Mouse (Mus musculus) hindbrain, embryonic 10.5 days (tissue): ENCODE results near the gene Rab20. TPM values are rescaled to one million over a fixed set of nuclear protein-coding genes. Genes with fewer than 3 reads are reported as not detected.
"Not testable (repeated sequence)": the region's sequence is repeated elsewhere in the genome, so short reads cannot be mapped to it uniquely, and the experiment has no call there.

Source experiments
- DNase-seq: peaks from one replicate; pipeline ENCODE4 v3.0.0-alpha.2; 2017; ENCODE audit warnings: low spot score
- H3K27ac ChIP-seq: fragments of 300-500 bp; sonication (generic); 2 replicates; pipeline ENCODE4 v1.5.1; 2016; ENCODE audit warnings: mild to moderate bottlenecking, moderate library complexity
- H3K27me3 ChIP-seq: fragments of 300-500 bp; sonication (generic); 2 replicates; pipeline ENCODE4 v1.6.1; 2016; ENCODE audit warnings: mild to moderate bottlenecking; ENCODE audit not compliant: poor library complexity, insufficient read depth, severe bottlenecking
- H3K36me3 ChIP-seq: fragments of 300-500 bp; sonication (generic); 2 replicates; pipeline ENCODE4 v1.6.1; 2016; ENCODE audit warnings: mild to moderate bottlenecking, moderate library complexity
- H3K4me1 ChIP-seq: fragments of 300-500 bp; sonication (generic); replicated peaks from 2 replicates; pipeline ENCODE4 v1.6.1; 2016; ENCODE audit warnings: mild to moderate bottlenecking
- H3K4me3 ChIP-seq: fragments of 300-500 bp; sonication (generic); 2 replicates; pipeline ENCODE4 v1.5.1; 2016; ENCODE audit warnings: mild to moderate bottlenecking, moderate library complexity
- H3K9me3 ChIP-seq: fragments of 300-500 bp; sonication (generic); 2 replicates; pipeline ENCODE4 v1.6.1; 2016; ENCODE audit warnings: mild to moderate bottlenecking, moderate library complexity
- WGBS: fragments of 180-500 bp; shearing (Covaris S2); methylation state at CpG from one replicate; pipeline ENCODE4 v1.1.7; 2016; 5-methylcytosine and 5-hydroxymethylcytosine counted together
- polyA plus RNA-seq: library from polyadenylated mRNA; unstranded; fragments of >200 nt; fragmentation: Nextera tagmentation; extraction: Ambion mirVana; gene quantifications from 2 replicates; pipeline ENCODE4 v1.2.1, GENCODE M21; 2016

Gene Rab20
- polyA plus RNA-seq, 1 experiment from 2014 or later, result 1.0 TPM

DNA sequence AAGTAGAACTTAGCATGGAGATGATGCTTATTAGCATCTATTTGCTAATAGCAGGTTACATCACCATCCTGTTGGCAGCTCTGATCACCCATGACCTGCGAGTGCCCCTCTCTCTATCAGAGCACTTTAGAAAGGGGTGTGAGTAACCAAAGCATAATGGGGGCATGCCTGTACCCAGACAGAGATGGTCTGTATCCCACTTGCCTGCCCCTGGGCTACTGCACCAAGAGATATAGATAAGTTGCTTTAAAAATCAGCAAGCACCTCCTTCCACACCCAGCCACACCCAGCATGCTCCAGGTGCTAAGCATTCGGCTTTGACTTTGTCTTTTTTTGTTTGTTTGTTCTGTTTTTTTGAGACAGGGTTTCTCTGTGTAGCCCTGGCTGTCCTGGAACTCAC lies 2.6 kb downstream of the Rab20 start:
- no peak overlapping the region for H3K27ac ChIP-seq
- peaks cover 100% of the 10 kb centered on the region for H3K27me3 ChIP-seq
- peaks cover 68% of the 10 kb centered on the region for H3K4me1 ChIP-seq
- no peak for DNase-seq
- H3K4me3 ChIP-seq, result no peak overlapping the region
- no peaks in the 10 kb centered on the region for H3K9me3 ChIP-seq
- no peaks in the 10 kb centered on the region for H3K36me3 ChIP-seq
- WGBS, result 15% methylated on average over 2 of the region's 2 CpGs

DNA sequence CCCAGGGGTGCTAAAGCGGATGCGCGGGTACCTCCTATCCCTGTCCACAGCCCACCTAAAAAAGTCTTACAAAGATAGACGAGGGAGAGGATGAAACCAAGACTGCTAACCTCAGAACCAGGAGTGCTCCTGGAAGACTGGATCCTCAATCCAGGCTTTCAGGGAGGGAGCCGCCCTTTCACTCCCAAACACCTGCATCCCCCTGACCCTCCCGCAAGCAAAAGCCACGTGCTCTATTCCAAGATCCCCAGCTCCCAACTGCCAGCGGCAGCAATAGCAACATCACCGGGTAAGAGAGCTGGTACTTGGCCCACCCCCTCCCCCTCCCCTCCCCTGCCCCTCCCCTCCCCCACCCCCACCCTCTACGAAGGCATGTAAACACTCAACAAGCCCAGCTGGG lies 3.1 kb downstream of the Rab20 start:
- H3K27me3 ChIP-seq, result peaks cover 97% of the 10 kb centered on the region
- DNase-seq, result no peak
- no peak overlapping the region for H3K27ac ChIP-seq
- no peaks in the 10 kb centered on the region for H3K36me3 ChIP-seq
- peaks cover 65% of the 10 kb centered on the region for H3K4me1 ChIP-seq
- H3K9me3 ChIP-seq, result no peaks in the 10 kb centered on the region
- WGBS, result 3% methylated on average over 10 of the region's 10 CpGs
- no peak overlapping the region for H3K4me3 ChIP-seq

DNA sequence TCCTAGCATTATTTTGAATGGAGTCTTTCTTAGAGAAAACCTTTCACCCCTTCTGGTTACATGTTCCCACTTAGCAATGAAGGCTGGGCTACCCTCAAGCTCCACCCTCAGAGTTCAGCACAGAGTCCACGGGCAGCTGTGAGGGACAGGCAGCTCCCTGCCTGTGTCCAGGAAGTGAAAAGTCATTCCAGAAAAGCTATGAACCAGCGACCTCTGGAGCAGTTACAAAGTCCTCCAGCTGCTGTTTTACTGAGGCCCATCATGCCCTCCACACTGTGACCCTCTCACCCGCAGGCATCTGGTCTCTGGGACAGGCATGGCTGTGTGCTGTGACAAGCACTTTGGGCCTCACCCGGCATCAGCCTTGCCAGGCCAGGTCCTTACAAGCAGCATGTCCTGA lies 5.4 kb downstream of the Rab20 start:
- Histone ChIP-seq H3K4me1 (peaks cover 48% of the 10 kb centered on the region), H3K27me3 (peaks cover 73% of the 10 kb centered on the region), H3K36me3 (no peaks in the 10 kb centered on the region), H3K27ac (peak overlapping the region; percentile 42; the same call in 1 of the 2 replicates), H3K4me3 (no peak overlapping the region), H3K9me3 (no peaks in the 10 kb centered on the region)
- WGBS, result 37% methylated on average over 4 of the region's 4 CpGs
- DNase-seq, result no peak

GRCm38 (mm10) chr8:11471309-11471708 lies 7.2 kb downstream of the Rab20 start:
- peaks cover 32% of the 10 kb centered on the region for H3K4me1 ChIP-seq
- no peak overlapping the region for H3K27ac ChIP-seq
- no peak for DNase-seq
- no peak overlapping the region for H3K4me3 ChIP-seq
- WGBS, result 40% methylated on average over 8 of the region's 8 CpGs
- H3K36me3 ChIP-seq, result no peaks in the 10 kb centered on the region
- H3K27me3 ChIP-seq, result peaks cover 56% of the 10 kb centered on the region
- peaks cover 4% of the 10 kb centered on the region; the same call in 1 of the 2 replicates for H3K9me3 ChIP-seq

GRCm38 (mm10) chr8:11470694-11471093 lies 7.8 kb downstream of the Rab20 start:
- H3K36me3 ChIP-seq, result no peaks in the 10 kb centered on the region
- H3K27ac ChIP-seq, result no peak overlapping the region
- peaks cover 4% of the 10 kb centered on the region; the same call in 1 of the 2 replicates for H3K9me3 ChIP-seq
- WGBS, result 75% methylated on average over 7 of the region's 7 CpGs
- peaks cover 50% of the 10 kb centered on the region for H3K27me3 ChIP-seq
- no peak overlapping the region for H3K4me3 ChIP-seq
- H3K4me1 ChIP-seq, result peaks cover 33% of the 10 kb centered on the region
- no peak for DNase-seq

DNA sequence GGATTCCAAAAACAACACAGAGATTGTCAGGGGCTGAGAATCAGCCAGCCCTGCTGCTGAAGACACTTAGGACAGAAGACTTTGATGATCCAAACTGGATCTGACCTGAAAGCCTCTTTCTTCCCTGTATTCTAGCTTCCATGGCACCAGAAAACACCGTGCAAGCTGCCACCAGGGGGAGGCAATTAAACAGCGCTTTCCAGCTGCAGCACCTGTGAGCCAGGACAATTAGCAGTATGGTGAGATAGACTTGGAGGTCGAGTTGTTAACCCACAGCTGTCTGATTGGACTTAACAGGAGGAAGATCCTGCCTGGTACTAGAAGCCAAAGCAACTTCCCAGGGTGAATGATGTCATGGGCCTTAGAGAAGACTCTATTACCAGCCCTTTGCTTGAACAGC lies 9.4 kb downstream of the Rab20 start:
- no peak for DNase-seq

DNA sequence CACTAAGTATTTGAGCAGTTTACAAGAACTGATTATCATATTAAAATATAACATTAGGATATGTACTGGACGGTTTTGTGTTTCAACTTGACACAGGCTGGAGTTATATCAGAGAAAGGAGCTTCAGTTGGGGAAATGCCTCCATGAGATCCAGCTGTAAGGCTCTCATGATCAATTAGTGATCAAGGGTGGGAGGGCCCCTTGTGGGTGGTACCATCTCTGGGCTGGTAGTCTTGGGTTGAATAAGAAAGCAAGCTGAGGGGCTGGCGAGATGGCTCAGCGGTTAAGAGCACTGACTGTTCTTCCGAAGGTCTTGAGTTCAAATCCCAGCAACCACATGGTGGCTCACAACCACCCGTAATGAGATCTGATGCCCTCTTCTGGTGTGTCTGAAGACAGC lies 12.0 kb downstream of the Rab20 start:
- H3K27me3 ChIP-seq, DNase-seq, H3K27ac ChIP-seq, H3K9me3 ChIP-seq, H3K36me3 ChIP-seq, H3K4me3 ChIP-seq: not testable (repeated sequence)
- 77% methylated on average over 5 of the region's 5 CpGs for WGBS
- H3K4me1 ChIP-seq, result peaks cover 11% of the 10 kb centered on the region; the same call in 1 of the 2 replicates

More for the DNA sequence above, 9.4 kb downstream of the Rab20 start:
- 13% methylated on average over 3 of the region's 3 CpGs for WGBS
- H3K9me3 ChIP-seq, result peaks cover 4% of the 10 kb centered on the region; the same call in 1 of the 2 replicates
- no peak overlapping the region for H3K4me3 ChIP-seq
- H3K4me1 ChIP-seq, result peaks cover 26% of the 10 kb centered on the region
- no peaks in the 10 kb centered on the region for H3K36me3 ChIP-seq
- H3K27me3 ChIP-seq, result peaks cover 34% of the 10 kb centered on the region
- H3K27ac ChIP-seq, result no peak overlapping the region

GRCm38 (mm10) chr8:11465619-11466018 lies 12.9 kb downstream of the Rab20 start:
- Histone ChIP-seq H3K4me1 (peaks cover 6% of the 10 kb centered on the region; the same call in 1 of the 2 replicates), H3K4me3 (no peak overlapping the region), H3K27me3 (no peaks in the 10 kb centered on the region), H3K9me3 (peaks cover 4% of the 10 kb centered on the region; the same call in 1 of the 2 replicates), H3K27ac (no peak overlapping the region), H3K36me3 (no peaks in the 10 kb centered on the region)
- WGBS, result 95% methylated on average over 4 of the region's 4 CpGs
- no peak for DNase-seq

DNA sequence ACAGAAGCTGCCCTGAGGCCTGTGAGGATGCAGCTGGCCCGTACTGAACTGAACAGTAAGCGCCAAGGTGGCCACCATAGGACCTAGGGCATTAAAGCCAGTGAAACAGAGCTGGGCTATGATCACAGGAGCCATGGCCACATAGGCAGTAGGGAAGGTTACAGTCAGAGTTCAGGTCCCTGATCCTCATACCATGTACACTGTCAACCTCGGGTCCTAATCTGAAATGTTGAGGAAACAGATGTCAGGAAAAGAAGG lies 13.9 kb downstream of the Rab20 start:
- Histone ChIP-seq H3K4me3 (no peak overlapping the region), H3K9me3 (peaks cover 4% of the 10 kb centered on the region; the same call in 1 of the 2 replicates), H3K4me1 (peaks cover 7% of the 10 kb centered on the region; the same call in 1 of the 2 replicates), H3K27me3 (no peaks in the 10 kb centered on the region), H3K36me3 (no peaks in the 10 kb centered on the region), H3K27ac (0 out of 2 replicates have a peak overlapping the region, but pooled peaks have one; percentile 16)
- WGBS, result 77% methylated on average over 3 of the region's 3 CpGs
- no peak for DNase-seq

DNA sequence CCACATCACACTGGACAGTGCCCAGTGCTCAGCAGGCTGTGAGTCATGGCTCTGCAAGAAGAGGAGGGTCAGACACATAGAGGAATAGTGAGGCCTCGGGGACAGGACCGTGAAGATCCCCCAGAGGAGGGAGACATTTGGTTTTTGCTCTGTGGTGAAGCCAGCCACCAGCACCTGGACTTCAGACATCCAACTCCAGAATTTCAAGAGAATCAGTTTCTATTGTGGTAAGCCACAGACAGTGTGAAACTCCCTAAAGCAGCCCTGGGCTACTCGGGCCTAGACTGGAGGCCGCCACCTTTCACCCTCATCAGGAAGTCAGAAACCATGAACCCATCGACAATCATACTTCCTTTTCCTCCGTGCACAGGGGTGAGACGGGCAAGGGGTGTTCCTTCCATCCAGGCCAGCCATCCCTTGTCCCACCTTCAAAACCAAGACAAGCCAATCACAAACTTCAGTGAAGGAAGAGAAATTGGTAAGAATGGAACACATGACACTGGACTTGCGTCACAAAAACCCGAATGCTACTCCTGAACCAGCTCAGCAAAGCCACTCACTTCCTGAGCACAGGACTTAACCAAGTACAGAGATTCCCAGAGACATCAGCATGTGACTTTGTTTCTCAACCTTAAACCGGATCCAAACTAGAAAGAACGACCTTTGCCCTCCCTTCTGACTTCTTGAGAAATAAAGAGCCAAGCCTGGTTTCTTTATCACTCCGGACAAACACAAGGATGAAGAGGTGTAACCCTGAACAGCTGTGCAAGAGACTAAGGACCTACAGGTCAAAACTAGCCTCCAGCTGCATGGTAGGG lies 14.4 kb downstream of the Rab20 start:
- H3K27ac ChIP-seq, result 0 out of 2 replicates have a peak overlapping the region, but pooled peaks have one; percentile 16
- H3K36me3 ChIP-seq, result no peaks in the 10 kb centered on the region
- H3K27me3 ChIP-seq, result no peaks in the 10 kb centered on the region
- peaks cover 4% of the 10 kb centered on the region; the same call in 1 of the 2 replicates for H3K9me3 ChIP-seq
- no peak overlapping the region for H3K4me3 ChIP-seq
- H3K4me1 ChIP-seq, result peaks cover 12% of the 10 kb centered on the region
- no peak for DNase-seq
- 82% methylated on average over 12 of the region's 12 CpGs for WGBS

DNA sequence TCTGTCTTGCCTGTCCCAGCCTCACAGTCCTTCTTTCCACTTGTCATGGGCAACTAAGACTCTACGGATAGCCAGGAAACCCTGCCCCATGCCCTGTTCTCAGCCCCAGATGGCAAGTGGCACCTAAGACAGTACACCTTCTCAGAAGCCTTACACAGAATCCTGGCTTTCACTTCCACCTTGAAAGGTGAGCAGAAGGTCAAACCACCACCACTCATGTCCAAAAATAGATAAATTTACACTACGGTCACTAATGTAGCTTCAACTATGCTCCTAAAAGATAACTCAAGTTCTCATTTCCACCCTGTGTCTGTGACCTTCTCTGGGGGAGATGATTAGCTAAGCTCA lies 15.0 kb downstream of the Rab20 start:
- no peaks in the 10 kb centered on the region for H3K27me3 ChIP-seq
- no peak overlapping the region for H3K27ac ChIP-seq
- DNase-seq, result no peak
- WGBS, result 95% methylated on average over 2 of the region's 2 CpGs
- no peak overlapping the region for H3K4me3 ChIP-seq
- H3K9me3 ChIP-seq, result peaks cover 4% of the 10 kb centered on the region; the same call in 1 of the 2 replicates
- H3K36me3 ChIP-seq, result no peaks in the 10 kb centered on the region
- H3K4me1 ChIP-seq, result peaks cover 18% of the 10 kb centered on the region

DNA sequence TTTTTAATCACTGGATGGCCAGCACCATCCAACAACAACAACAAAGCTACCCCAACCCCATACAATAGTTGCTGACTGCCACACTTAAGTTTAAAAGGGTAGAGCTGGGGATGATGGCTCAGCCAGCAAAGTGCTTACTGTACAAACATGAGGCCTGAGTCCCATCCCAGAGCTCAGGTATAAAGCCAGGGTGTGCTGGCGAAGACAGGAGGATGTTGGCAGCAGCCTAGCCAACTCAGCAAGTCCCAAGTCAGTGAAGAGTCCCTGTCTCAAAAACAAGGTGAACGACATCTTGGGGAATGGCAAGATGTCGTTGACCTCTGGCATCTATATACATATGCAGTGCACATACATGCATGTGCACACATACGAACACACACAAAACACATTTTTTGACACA lies 15.9 kb downstream of the Rab20 start:
- H3K9me3 ChIP-seq, result peaks cover 4% of the 10 kb centered on the region; the same call in 1 of the 2 replicates
- no peak for DNase-seq
- no peak overlapping the region for H3K27ac ChIP-seq
- H3K4me1 ChIP-seq, result peaks cover 27% of the 10 kb centered on the region
- H3K36me3 ChIP-seq, result no peaks in the 10 kb centered on the region
- no peaks in the 10 kb centered on the region for H3K27me3 ChIP-seq
- no peak overlapping the region for H3K4me3 ChIP-seq
- WGBS, result 91% methylated on average over 4 of the region's 4 CpGs

DNA sequence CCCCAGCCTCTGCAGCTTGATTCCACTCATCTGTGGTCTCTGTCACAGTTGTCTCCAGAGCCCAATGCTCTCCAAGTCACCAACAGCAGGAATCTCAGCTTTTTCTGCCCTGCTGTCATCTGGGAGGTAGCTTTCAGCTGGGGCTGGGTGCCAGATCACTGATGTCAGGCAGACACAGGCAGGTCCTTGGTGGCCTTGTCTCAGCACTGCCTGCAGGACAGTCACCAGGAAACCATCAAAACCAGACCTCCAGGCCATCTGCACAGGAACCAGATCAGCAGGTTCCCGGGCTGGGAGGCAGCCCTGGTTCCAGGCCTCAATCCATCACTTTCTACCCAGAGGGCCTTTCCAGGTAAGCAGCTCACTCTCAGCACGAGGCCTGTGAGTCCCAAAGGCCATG lies 16.7 kb downstream of the Rab20 start:
- Histone ChIP-seq H3K27me3 (no peaks in the 10 kb centered on the region), H3K27ac (no peak overlapping the region), H3K4me3 (no peak overlapping the region), H3K4me1 (peaks cover 29% of the 10 kb centered on the region), H3K9me3 (no peaks in the 10 kb centered on the region; the same call in 1 of the 2 replicates), H3K36me3 (no peaks in the 10 kb centered on the region)
- 63% methylated on average over 2 of the region's 2 CpGs for WGBS
- DNase-seq, result no peak
